Mouse (Mus musculus) liver, embryonic 13.5 days (tissue): ENCODE results near the gene Lim2. TPM values are rescaled to one million over a fixed set of nuclear protein-coding genes. Genes with fewer than 3 reads are reported as not detected.
"Not testable (repeated sequence)": the region's sequence is repeated elsewhere in the genome, so short reads cannot be mapped to it uniquely, and the experiment has no call there.

Experiments
- ATAC-seq: fragments of 200-750 bp; cut with Nextera tagmentation; 2 replicates; pipeline ENCODE4 v1.8.0; 2017; ENCODE audit warnings: low read depth, mild to moderate bottlenecking, moderate number of reproducible peaks, moderate library complexity
- DNase-seq: peaks from one replicate; pipeline ENCODE4 v3.0.0; 2022
- H3K27ac ChIP-seq: fragments of 300-500 bp; sonication (generic); 2 replicates; pipeline ENCODE4 v1.5.1; 2015; ENCODE audit warnings: moderate library complexity, mild to moderate bottlenecking, inconsistent platforms
- H3K27me3 ChIP-seq: fragments of 300-500 bp; sonication (generic); 2 replicates; pipeline ENCODE4 v1.6.1; 2015; ENCODE audit warnings: mild to moderate bottlenecking, inconsistent platforms
- H3K36me3 ChIP-seq: fragments of 300-500 bp; sonication (generic); 2 replicates; pipeline ENCODE4 v1.6.1; 2015; ENCODE audit warnings: mild to moderate bottlenecking, inconsistent platforms
- H3K4me1 ChIP-seq: fragments of 300-500 bp; sonication (generic); replicated peaks from 2 replicates; pipeline ENCODE4 v1.6.1; 2015; ENCODE audit warnings: inconsistent platforms
- H3K4me2 ChIP-seq: fragments of 300-500 bp; sonication (generic); 2 replicates; pipeline ENCODE4 v1.6.1; 2015; ENCODE audit warnings: inconsistent platforms, mild to moderate bottlenecking, moderate library complexity
- H3K4me3 ChIP-seq: fragments of 300-500 bp; sonication (generic); replicated peaks from 2 replicates; pipeline ENCODE4 v1.5.1; 2015; ENCODE audit warnings: mild to moderate bottlenecking, inconsistent platforms
- H3K9ac ChIP-seq: fragments of 300-500 bp; sonication (generic); 2 replicates; pipeline ENCODE4 v1.6.1; 2015; ENCODE audit warnings: mild to moderate bottlenecking, inconsistent platforms
- H3K9me3 ChIP-seq: fragments of 300-500 bp; sonication (generic); replicated peaks from 2 replicates; pipeline ENCODE4 v1.6.1; 2016; ENCODE audit warnings: inconsistent platforms
- WGBS: fragments of 180-500 bp; shearing (Covaris S2); methylation state at CpG from one replicate; pipeline ENCODE4 v1.1.7; 2015; ENCODE audit not compliant: insufficient replicate concordance; 5-methylcytosine and 5-hydroxymethylcytosine counted together
- polyA plus RNA-seq: library from polyadenylated mRNA; unstranded; fragments of >200 nt; fragmentation: Nextera tagmentation; extraction: Ambion mirVana; gene quantifications from 2 replicates; pipeline ENCODE4 v1.2.1, GENCODE M21; 2015

Gene Lim2
- not detected in 2 replicates for polyA plus RNA-seq

GRCm38 (mm10) chr7:43427406-43427805 lies at the start of gene Lim2:
TSS of gene Lim2 (plus strand) at chr7:43427670.
- Histone ChIP-seq H3K9ac (no peak within 1 kb of the TSS), H3K9me3 (no peaks in the 10 kb centered on the region), H3K27me3 (no peaks in the 10 kb centered on the region), H3K27ac (no peak within 1 kb of the TSS), H3K4me1 (peaks cover 6% of the 10 kb centered on the region), H3K4me2 (no peak within 1 kb of the TSS), H3K4me3 (no peak within 1 kb of the TSS), H3K36me3 (no peaks in the 10 kb centered on the region)
- DNase-seq (no peak), ATAC-seq (no peak)
- WGBS, result 45% methylated on average over 8 of the region's 8 CpGs

DNA sequence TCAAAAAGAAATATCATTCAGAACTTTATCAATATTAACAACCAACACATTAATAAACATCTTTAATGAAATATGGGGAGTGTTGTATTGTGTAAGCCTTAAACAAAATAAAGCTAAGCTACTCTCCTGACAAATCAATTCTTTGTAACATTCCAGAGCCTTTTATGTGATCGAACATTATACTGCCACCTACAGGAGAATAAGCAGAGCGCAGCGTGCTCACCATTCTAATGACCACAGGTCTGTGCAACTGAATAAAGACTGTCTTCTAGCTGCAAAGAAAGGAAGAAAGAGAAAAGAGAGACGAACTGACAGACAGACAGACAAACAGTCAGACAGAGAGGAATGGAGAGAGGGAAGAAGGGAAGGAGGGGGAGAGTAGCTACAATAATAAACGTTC lies 49.2 kb upstream of the Lim2 start:
- Histone ChIP-seq H3K4me1 (no peaks in the 10 kb centered on the region), H3K4me2 (no peak overlapping the region), H3K36me3 (no peaks in the 10 kb centered on the region), H3K9me3 (no peaks in the 10 kb centered on the region), H3K4me3 (no peak overlapping the region), H3K27me3 (no peaks in the 10 kb centered on the region), H3K27ac (no peak overlapping the region), H3K9ac (no peak overlapping the region)
- 9% methylated on average over 5 of the region's 5 CpGs for WGBS
- DNase-seq (no peak), ATAC-seq (no peak)

DNA sequence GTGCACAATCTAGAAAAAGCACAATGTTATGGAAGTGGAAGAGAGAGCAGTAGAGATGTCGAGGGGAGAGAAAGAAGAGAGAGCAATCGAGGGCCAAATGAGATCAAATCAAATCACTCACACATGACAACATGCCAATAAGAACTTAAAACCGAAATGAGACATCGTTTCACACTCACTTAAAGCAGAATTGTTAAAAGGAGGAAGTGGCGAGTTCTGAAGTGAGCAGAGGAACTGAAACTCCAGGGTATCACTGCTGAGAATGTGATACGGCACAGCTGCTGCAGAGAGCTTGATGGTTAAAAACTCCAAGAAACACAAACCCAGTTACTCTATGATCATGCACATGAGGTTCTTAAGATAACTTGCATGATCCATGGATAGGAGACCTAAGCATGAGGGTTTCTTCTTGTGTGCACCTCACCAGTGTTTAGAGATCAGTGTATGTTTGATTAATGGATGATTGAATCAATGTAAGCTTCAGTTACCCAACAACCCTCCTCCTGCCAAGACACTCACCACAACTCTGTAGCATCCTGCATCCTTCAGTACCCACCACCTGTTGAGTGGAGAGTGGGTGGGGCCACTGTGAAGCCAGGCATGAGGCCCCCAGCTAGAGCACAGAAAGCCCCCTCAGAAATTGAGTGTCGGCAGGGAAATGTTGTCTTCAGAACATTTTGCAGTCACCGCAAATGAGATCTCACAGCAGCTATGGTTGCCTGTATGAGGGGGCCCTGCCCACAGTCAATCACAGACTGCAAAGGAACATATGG lies 34.9 kb upstream of the Lim2 start:
- ATAC-seq (no peak), DNase-seq (no peak)
- Histone ChIP-seq H3K4me1 (0 out of 2 replicates have a peak, but pooled peaks cover 2% of the 10 kb centered on the region), H3K27ac (no peak overlapping the region), H3K9me3 (no peaks in the 10 kb centered on the region), H3K9ac (no peak overlapping the region), H3K27me3 (no peaks in the 10 kb centered on the region), H3K36me3 (no peaks in the 10 kb centered on the region), H3K4me2 (no peak overlapping the region), H3K4me3 (no peak overlapping the region)
- WGBS, result 34% methylated on average over 8 of the region's 8 CpGs

GRCm38 (mm10) chr7:43399501-43399900 lies 28.0 kb upstream of the Lim2 start:
- WGBS, result 75% methylated on average over 2 of the region's 2 CpGs
- Histone ChIP-seq H3K9me3 (no peaks in the 10 kb centered on the region), H3K27me3 (no peaks in the 10 kb centered on the region), H3K36me3 (no peaks in the 10 kb centered on the region), H3K27ac (no peak overlapping the region), H3K9ac (no peak overlapping the region), H3K4me1 (no peaks in the 10 kb centered on the region), H3K4me3 (no peak overlapping the region), H3K4me2 (no peak overlapping the region)
- ATAC-seq, result no peak
- DNase-seq, result no peak

DNA sequence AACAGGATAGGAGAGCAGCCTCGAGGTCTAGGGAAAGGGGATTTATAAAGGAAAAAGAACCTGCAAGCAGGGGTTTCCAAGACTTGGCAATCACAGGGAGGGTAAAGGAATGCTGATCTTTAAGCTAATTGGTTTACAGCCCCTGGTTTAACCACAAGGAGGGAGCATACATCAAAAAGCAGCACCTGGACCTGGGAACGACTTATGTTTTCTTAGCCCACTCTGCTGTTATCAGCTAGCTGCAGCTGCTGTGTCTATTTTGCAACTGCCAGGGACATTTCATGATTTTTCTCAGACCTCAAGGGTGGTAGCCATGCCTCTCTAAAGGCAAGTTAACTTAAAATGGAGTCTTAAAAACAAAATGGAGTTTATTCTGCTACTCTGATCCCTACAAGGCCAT lies 24.8 kb upstream of the Lim2 start:
- DNase-seq (no peak), ATAC-seq (no peak)
- H3K27ac ChIP-seq, result no peak overlapping the region
- H3K9ac ChIP-seq, result no peak overlapping the region
- no peaks in the 10 kb centered on the region for H3K4me1 ChIP-seq
- no peaks in the 10 kb centered on the region for H3K27me3 ChIP-seq
- H3K4me3 ChIP-seq, result no peak overlapping the region
- no peaks in the 10 kb centered on the region for H3K36me3 ChIP-seq
- WGBS, result 12% methylated on average over 2 of the region's 2 CpGs
- no peak overlapping the region for H3K4me2 ChIP-seq
- no peaks in the 10 kb centered on the region for H3K9me3 ChIP-seq

DNA sequence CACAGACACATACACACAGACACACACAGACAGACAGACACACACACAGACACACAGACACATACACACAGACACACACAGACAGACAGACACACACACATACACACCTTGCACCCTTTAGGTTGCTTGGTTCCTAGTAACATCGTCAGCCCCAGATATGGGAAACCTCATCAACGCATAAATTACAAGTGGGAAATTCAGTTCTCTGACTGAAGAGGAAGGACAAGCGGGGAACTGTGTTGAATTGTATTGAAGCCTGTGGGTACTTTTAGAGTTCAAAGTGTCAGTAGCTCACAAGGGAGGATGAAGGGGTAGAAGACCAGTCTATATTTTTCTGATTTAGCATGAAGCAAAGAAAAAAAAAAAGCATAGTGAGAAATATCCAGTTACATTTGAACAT lies 19.9 kb upstream of the Lim2 start:
- Histone ChIP-seq H3K4me1 (no peaks in the 10 kb centered on the region; the same call in 1 of the 2 replicates), H3K9me3 (no peaks in the 10 kb centered on the region), H3K4me2 (no peak overlapping the region), H3K36me3 (no peaks in the 10 kb centered on the region), H3K27me3 (no peaks in the 10 kb centered on the region), H3K4me3 (no peak overlapping the region), H3K27ac (no peak overlapping the region), H3K9ac (no peak overlapping the region)
- DNase-seq, result no peak
- 48% methylated on average over 3 of the region's 3 CpGs for WGBS
- no peak for ATAC-seq

- no peak for ATAC-seq
- Histone ChIP-seq H3K4me3 (no peak within 1 kb of the TSS), H3K4me2 (no peak within 1 kb of the TSS), H3K27me3 (no peaks in the 10 kb centered on the region), H3K36me3 (no peaks in the 10 kb centered on the region), H3K9me3 (no peaks in the 10 kb centered on the region), H3K4me1 (no peaks in the 10 kb centered on the region; the same call in 1 of the 2 replicates), H3K9ac (no peak within 1 kb of the TSS), H3K27ac (no peak within 1 kb of the TSS)
- 58% methylated on average over 4 of the region's 4 CpGs for WGBS
- DNase-seq, result no peak
These were observed 19.3 kb upstream of the Lim2 start, which contains the start of gene Siglecg for GRCm38 (mm10) chr7:43408131-43408553. TSS of gene Siglecg (plus strand) at chr7:43408204.

DNA sequence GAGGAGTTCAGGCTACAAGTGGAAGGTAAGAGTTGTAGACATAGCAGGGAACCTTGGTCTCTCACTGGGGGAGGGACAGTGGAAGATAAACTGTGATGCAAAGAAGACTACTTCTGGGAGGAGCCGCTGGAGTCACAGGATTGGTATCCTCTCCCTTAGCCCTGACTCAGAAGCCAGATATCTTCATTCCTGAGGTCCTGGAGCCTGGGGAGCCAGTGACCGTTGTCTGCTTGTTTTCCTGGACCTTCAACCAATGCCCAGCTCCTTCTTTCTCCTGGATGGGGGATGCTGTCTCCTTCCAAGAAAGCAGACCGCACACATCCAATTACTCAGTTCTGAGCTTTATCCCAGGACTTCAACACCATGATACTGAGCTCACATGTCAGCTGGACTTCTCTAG lies 18.4 kb upstream of the Lim2 start:
- H3K27me3 ChIP-seq, result no peaks in the 10 kb centered on the region
- H3K4me1 ChIP-seq, result no peaks in the 10 kb centered on the region; the same call in 1 of the 2 replicates
- no peak for DNase-seq
- H3K27ac ChIP-seq, result no peak overlapping the region
- 64% methylated on average over 3 of the region's 3 CpGs for WGBS
- H3K4me2 ChIP-seq, result no peak overlapping the region
- no peak for ATAC-seq
- H3K9ac ChIP-seq, result no peak overlapping the region
- H3K9me3 ChIP-seq, result no peaks in the 10 kb centered on the region
- H3K36me3 ChIP-seq, result no peaks in the 10 kb centered on the region
- no peak overlapping the region for H3K4me3 ChIP-seq

DNA sequence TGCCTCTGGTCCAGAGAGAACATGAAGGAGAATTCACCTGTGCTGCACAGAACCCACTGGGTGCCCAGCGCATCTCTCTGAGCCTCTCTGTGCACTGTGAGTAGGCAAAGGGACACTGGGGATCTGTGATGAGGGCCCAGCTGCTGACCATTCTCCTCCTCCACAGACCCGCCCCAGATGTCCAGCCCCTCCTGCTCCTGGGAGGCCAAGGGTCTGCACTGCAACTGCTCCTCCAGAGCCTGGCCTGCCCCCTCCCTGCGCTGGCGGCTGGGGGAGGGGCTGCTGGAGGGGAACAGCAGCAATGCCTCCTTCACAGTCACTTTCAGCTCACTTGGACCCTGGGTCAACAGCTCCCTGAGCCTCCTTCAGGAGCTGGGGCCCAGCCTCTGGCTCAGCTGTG lies 15.7 kb upstream of the Lim2 start:
- H3K36me3 ChIP-seq, H3K4me2 ChIP-seq, DNase-seq, ATAC-seq, H3K27me3 ChIP-seq, H3K27ac ChIP-seq, H3K4me1 ChIP-seq, H3K9me3 ChIP-seq, H3K4me3 ChIP-seq, H3K9ac ChIP-seq: not testable (repeated sequence)
- 43% methylated on average over 4 of the region's 4 CpGs for WGBS

DNA sequence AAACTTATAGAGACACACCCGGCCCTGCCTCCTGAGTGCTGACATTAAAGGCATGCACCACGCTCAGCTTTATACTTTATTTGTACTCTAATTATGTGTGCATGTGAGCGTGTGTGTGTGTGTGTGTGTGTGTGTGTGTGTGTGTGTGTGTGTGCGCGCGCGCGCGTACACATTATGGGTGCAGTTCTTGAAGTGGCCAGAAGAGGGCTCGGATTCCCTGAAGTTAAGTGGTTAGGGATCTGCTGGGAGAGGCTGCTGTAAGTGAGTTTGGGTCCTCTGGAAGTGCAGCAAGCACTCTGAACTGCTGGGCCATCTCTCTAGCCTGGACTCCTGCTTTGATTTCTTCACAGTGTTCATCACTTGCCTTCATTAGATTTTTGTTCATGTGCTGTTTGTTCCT lies 10.2 kb upstream of the Lim2 start:
- Histone ChIP-seq H3K9ac (no peak overlapping the region), H3K9me3 (no peaks in the 10 kb centered on the region), H3K27me3 (no peaks in the 10 kb centered on the region), H3K4me2 (no peak overlapping the region), H3K4me1 (no peaks in the 10 kb centered on the region), H3K4me3 (no peak overlapping the region), H3K36me3 (no peaks in the 10 kb centered on the region), H3K27ac (no peak overlapping the region)
- ATAC-seq (no peak), DNase-seq (no peak)
- 75% methylated on average over 10 of the region's 10 CpGs for WGBS

DNA sequence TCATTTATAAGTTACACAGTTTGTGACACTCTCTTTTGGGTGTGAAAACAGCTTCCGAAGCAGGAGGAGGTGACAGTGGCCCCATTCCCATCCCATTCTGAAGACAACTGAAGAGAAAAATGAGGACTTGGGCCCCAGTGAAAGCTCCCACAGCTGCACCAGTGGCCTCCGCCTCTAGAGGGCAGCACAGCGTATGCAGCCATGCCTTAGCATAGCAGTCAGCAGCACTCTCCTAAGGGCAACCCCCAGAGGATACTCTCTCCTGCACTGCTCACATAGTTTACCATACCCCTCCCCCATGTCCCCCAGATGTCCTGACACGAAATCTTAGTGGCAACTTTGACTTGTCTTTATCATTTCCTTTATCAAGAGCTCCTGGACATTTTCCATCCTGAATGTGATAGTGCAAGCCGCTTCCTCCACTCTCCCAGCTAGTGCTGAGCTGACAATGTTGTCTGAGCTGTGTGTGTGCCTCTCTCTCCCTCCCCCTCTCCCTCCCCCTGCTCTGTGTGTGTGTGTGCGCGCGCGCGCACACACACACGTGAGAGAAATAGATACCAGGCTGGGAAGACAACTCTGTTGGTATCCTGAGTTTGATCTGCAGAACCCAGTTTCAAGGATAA lies 4.4 kb upstream of the Lim2 start:
- Histone ChIP-seq H3K27ac (no peak overlapping the region), H3K9me3 (no peaks in the 10 kb centered on the region), H3K27me3 (no peaks in the 10 kb centered on the region), H3K9ac (no peak overlapping the region), H3K36me3 (no peaks in the 10 kb centered on the region), H3K4me2 (peak overlapping the region; percentile 26; the same call in 1 of the 2 replicates), H3K4me1 (peaks cover 6% of the 10 kb centered on the region), H3K4me3 (no peak overlapping the region)
- ATAC-seq (peak; percentile 86), DNase-seq (peak; percentile 54)
- 15% methylated on average over 11 of the region's 11 CpGs for WGBS
